Mouse (Mus musculus) limb, embryonic 14.5 days (tissue): ENCODE results near the gene Traf3. TPM values are rescaled to one million over a fixed set of nuclear protein-coding genes. Genes with fewer than 3 reads are reported as not detected.

Experiments used
- ATAC-seq: fragments of 200-750 bp; cut with Nextera tagmentation; 2 replicates; pipeline ENCODE4 v1.8.0; 2017; ENCODE audit warnings: low read depth, moderate number of reproducible peaks, moderate TSS enrichment; ENCODE audit not compliant: low FRiP score
- DNase-seq: peaks from one replicate; pipeline ENCODE4 v3.0.0-alpha.2; 2015; ENCODE audit warnings: low spot score
- H3K27ac ChIP-seq: fragments of 300-500 bp; sonication (generic); replicated peaks from 2 replicates; pipeline ENCODE4 v1.5.1; 2014; ENCODE audit warnings: low read depth, mild to moderate bottlenecking, low read length, moderate library complexity, mixed read lengths
- H3K27me3 ChIP-seq: fragments of 300-500 bp; sonication (generic); 2 replicates; pipeline ENCODE4 v1.6.1; 2014; ENCODE audit warnings: low read length, mixed read lengths; ENCODE audit not compliant: control insufficient read depth, insufficient read depth
- H3K36me3 ChIP-seq: fragments of 300-500 bp; sonication (generic); 2 replicates; pipeline ENCODE4 v1.6.1; 2014; ENCODE audit warnings: mild to moderate bottlenecking, low read length, moderate library complexity, mixed read lengths; ENCODE audit not compliant: control insufficient read depth, insufficient read depth
- H3K4me1 ChIP-seq: fragments of 300-500 bp; sonication (generic); 2 replicates; pipeline ENCODE4 v1.6.1; 2014; ENCODE audit warnings: antibody characterized with exemption, low read length, mixed read lengths; ENCODE audit not compliant: control insufficient read depth, insufficient read depth
- H3K4me2 ChIP-seq: fragments of 300-500 bp; sonication (generic); replicated peaks from 2 replicates; pipeline ENCODE4 v1.6.1; 2014; ENCODE audit warnings: low read depth, mild to moderate bottlenecking, low read length, moderate library complexity; ENCODE audit not compliant: severe bottlenecking
- H3K4me3 ChIP-seq: fragments of 300-500 bp; sonication (generic); replicated peaks from 2 replicates; pipeline ENCODE4 v1.5.1; 2014; ENCODE audit warnings: low read length
- H3K9ac ChIP-seq: fragments of 300-500 bp; sonication (generic); 2 replicates; pipeline ENCODE4 v1.6.1; 2014; ENCODE audit warnings: mild to moderate bottlenecking, low read depth, low read length, moderate library complexity; ENCODE audit not compliant: severe bottlenecking
- H3K9me3 ChIP-seq: fragments of 300-500 bp; sonication (generic); 2 replicates; pipeline ENCODE4 v1.6.1; 2016; ENCODE audit warnings: low read length; ENCODE audit not compliant: control insufficient read depth
- POLR2A ChIP-seq: fragments of 200-500 bp; IDR thresholded peaks from 2 replicates; pipeline ENCODE4 v1.8.0; 2012; ENCODE audit warnings: inconsistent platforms, mild to moderate bottlenecking, moderate library complexity, borderline replicate concordance; ENCODE audit not compliant: insufficient read depth, insufficient read length; ENCODE audit errors: extremely low read depth
- WGBS: fragments of 180-500 bp; shearing (Covaris S2); extraction: QIAGEN DNeasy Blood & Tissue Kit; methylation state at CpG from one replicate; pipeline ENCODE4 v1.1.7; 2014; 5-methylcytosine and 5-hydroxymethylcytosine counted together
- polyA plus RNA-seq, 2 experiments: library from polyadenylated mRNA; depleted of rRNA in 1 of 2; stranded (reverse) in 1 of 2; unstranded in 1 of 2; fragments of >200 nt; fragmentation: Nextera tagmentation in 1 of 2; extraction: Ambion mirVana in 1 of 2; gene quantifications; 2 replicates each; pipeline versions ENCODE4 v1.2.1 to v1.2.3; 2012 to 2014

The Traf3 gene
- polyA plus RNA-seq, 2 experiments: 12.8 to 20.2 TPM

GRCm38 (mm10) chr12:111125666-111126065 is 40.5 kb upstream of the Traf3 start:
- ATAC-seq (no peak), DNase-seq (no peak)
- no peaks in the 10 kb centered on the region for H3K27me3 ChIP-seq
- no peak overlapping the region for H3K4me3 ChIP-seq
- H3K9ac ChIP-seq: no peak overlapping the region
- no peak for TF ChIP-seq POLR2A
- no peaks in the 10 kb centered on the region for H3K4me1 ChIP-seq
- WGBS: 72% methylated on average over 6 of the region's 6 CpGs
- H3K27ac ChIP-seq: no peak overlapping the region
- H3K4me2 ChIP-seq: no peak overlapping the region
- H3K9me3 ChIP-seq: no peaks in the 10 kb centered on the region
- H3K36me3 ChIP-seq: no peaks in the 10 kb centered on the region; the same call in 1 of the 2 replicates

- TF ChIP-seq POLR2A: no peak
- WGBS: 88% methylated on average over 7 of the region's 7 CpGs
- H3K9me3 ChIP-seq: no peaks in the 10 kb centered on the region
- no peak for DNase-seq
- no peak overlapping the region for H3K4me3 ChIP-seq
- no peaks in the 10 kb centered on the region for H3K27me3 ChIP-seq
- no peak for ATAC-seq
- H3K27ac ChIP-seq: no peak overlapping the region
- no peak overlapping the region for H3K4me2 ChIP-seq
- H3K36me3 ChIP-seq: no peaks in the 10 kb centered on the region
- peaks cover 4% of the 10 kb centered on the region; the same call in 1 of the 2 replicates for H3K4me1 ChIP-seq
- H3K9ac ChIP-seq: no peak overlapping the region
Measured at GRCm38 (mm10) chr12:111134169-111134568, 32.0 kb upstream of the Traf3 start.

GRCm38 (mm10) chr12:111134791-111135733 is 31.1 kb upstream of the Traf3 start:
- Histone ChIP-seq H3K4me3 (no peak overlapping the region), H3K36me3 (no peaks in the 10 kb centered on the region), H3K9ac (no peak overlapping the region), H3K9me3 (no peaks in the 10 kb centered on the region), H3K27me3 (no peaks in the 10 kb centered on the region), H3K4me2 (no peak overlapping the region), H3K27ac (peak overlapping the region; percentile 59; the same call in 1 of the 2 replicates), H3K4me1 (peaks cover 4% of the 10 kb centered on the region; the same call in 1 of the 2 replicates)
- ATAC-seq (no peak), DNase-seq (peak; percentile 38)
- no peak for TF ChIP-seq POLR2A
- WGBS: 64% methylated on average over 19 of the region's 19 CpGs

- peak; percentile 57; the same call in 1 of the 2 replicates for ATAC-seq
- H3K36me3 ChIP-seq: no peaks in the 10 kb centered on the region
- H3K4me2 ChIP-seq: no peak overlapping the region
Measured at GRCm38 (mm10) chr12:111135953-111136352, 30.2 kb upstream of the Traf3 start.

GRCm38 (mm10) chr12:111137079-111137478 is 29.1 kb upstream of the Traf3 start:
- no peak for DNase-seq
- Histone ChIP-seq H3K4me3 (no peak overlapping the region), H3K9ac (no peak overlapping the region), H3K4me2 (no peak overlapping the region), H3K36me3 (no peaks in the 10 kb centered on the region), H3K27me3 (no peaks in the 10 kb centered on the region), H3K4me1 (peaks cover 4% of the 10 kb centered on the region; the same call in 1 of the 2 replicates), H3K27ac (no peak overlapping the region), H3K9me3 (no peaks in the 10 kb centered on the region)
- TF ChIP-seq POLR2A: no peak
- WGBS: 80% methylated on average over 2 of the region's 2 CpGs
- ATAC-seq: no peak

More at GRCm38 (mm10) chr12:111135953-111136352, 30.2 kb upstream of the Traf3 start:
- Histone ChIP-seq H3K9ac (no peak overlapping the region), H3K4me1 (peaks cover 4% of the 10 kb centered on the region; the same call in 1 of the 2 replicates), H3K9me3 (no peaks in the 10 kb centered on the region), H3K27me3 (no peaks in the 10 kb centered on the region), H3K4me3 (no peak overlapping the region), H3K27ac (no peak overlapping the region)
- 66% methylated on average over 3 of the region's 3 CpGs for WGBS
- DNase-seq: no peak
- no peak for TF ChIP-seq POLR2A
